Mouse (Mus musculus): Measurements from ENCODE around the gene Espn. TPM values are rescaled to one million over a fixed set of nuclear protein-coding genes. Genes with fewer than 3 reads are reported as not detected.

Espn gene
- total RNA-seq, 2 experiments from 2014 or later, result 0.13 to 0.45 TPM

GRCm38 (mm10) chr4:152077191-152077590 is 75.0 kb downstream of the Espn start:
- Histone ChIP-seq H3K4me3 (0 out of 2 replicates have a peak overlapping the region, but pooled peaks have one; percentile 39), H3K27ac (peak overlapping the region; percentile 38)
- intact Hi-C loops (cut with DNase I), result no loop called here
- TF ChIP-seq CTCF (IDR thresholded peaks at IDR 0.05), result no peak
- peak; percentile 48 for DNase-seq

DNA sequence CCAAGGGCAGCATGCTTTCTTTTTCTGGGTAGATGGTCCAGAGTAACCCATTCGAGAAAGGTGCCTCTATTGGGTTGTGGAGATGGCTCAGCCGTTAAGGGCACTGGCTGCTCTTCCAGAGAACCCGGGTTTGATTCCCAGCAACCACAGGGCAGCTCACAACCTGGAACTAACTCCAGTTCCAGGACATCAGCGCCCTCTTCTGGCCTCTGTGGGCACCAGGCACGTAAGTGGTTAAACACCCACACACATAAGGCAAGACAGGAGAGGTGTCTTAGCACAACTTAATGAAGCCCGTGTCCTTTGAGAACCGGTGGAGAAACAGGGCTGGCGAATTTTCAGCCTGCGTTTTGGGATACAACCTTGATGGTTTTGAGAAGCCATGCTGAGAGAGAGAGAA is 77.6 kb downstream of the Espn start:
- intact Hi-C loops (cut with DNase I), result no loop called here
- no peak for DNase-seq
- no peak for TF ChIP-seq CTCF (IDR thresholded peaks at IDR 0.05)
- Histone ChIP-seq H3K4me3 (peak overlapping the region; percentile 43; the same call in 1 of the 2 replicates), H3K27ac (peak overlapping the region; percentile 16; the same call in 1 of the 2 replicates)

DNA sequence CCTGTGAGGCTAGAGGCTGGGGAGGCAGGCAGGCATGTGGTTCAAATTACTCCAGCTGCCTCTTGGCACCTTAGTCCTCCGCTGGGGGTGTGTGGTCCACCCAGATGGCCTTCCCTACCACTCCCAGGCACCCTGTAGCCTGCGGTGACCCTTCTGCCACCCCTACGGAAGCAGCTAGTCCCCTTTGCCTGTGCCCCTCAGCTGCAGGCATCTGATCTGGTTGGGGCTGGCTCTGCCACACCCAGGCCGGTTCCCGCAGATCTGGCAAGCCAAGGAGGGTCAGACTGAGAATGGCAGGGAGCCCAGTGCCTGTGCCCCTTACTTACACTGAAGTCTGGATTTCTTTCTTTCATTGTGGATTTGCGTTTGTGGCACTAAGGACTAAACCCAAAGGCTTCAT is 78.5 kb downstream of the Espn start:
- no peak for TF ChIP-seq CTCF (IDR thresholded peaks at IDR 0.05)
- intact Hi-C loops (cut with DNase I), result no loop called here
- Histone ChIP-seq H3K27ac (0 out of 2 replicates have a peak overlapping the region, but pooled peaks have one; percentile 16), H3K4me3 (peak overlapping the region; percentile 43)
- no peak for DNase-seq

DNA sequence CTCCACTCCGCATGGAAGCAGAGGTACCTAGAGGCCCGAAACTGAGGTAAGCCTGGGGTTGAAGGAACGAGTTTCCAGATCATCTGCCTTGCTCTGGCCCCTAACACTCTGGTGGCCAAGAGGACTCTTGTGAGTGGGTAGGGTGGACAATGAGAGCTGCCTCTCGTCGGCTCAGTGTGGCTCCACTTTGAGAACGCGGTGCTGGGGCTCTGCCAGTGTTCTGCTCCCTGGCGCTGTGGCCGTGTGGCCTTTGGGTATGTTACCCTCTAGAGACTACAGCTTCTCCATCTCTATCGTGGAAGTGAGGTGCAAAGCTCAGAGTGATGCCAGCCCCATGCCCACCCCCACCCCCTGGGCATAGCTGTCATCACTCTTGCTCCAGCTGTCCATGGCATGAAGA is 79.5 kb downstream of the Espn start:
- H3K4me3 ChIP-seq, result peak overlapping the region; percentile 57
- intact Hi-C loops (cut with DNase I), result no loop called here
- peak; percentile 52 for DNase-seq
- H3K27ac ChIP-seq, result peak overlapping the region; percentile 51
- no peak for TF ChIP-seq CTCF (IDR thresholded peaks at IDR 0.05)

GRCm38 (mm10) chr4:152072121-152072601 is 80.0 kb downstream of the Espn start, which contains the start of gene Plekhg5:
TSS of gene Plekhg5 (plus strand) at chr4:152072498.
- intact Hi-C loops (cut with DNase I), result no loop called here
- peak within 1 kb of the TSS; percentile 57 for H3K4me3 ChIP-seq

DNA sequence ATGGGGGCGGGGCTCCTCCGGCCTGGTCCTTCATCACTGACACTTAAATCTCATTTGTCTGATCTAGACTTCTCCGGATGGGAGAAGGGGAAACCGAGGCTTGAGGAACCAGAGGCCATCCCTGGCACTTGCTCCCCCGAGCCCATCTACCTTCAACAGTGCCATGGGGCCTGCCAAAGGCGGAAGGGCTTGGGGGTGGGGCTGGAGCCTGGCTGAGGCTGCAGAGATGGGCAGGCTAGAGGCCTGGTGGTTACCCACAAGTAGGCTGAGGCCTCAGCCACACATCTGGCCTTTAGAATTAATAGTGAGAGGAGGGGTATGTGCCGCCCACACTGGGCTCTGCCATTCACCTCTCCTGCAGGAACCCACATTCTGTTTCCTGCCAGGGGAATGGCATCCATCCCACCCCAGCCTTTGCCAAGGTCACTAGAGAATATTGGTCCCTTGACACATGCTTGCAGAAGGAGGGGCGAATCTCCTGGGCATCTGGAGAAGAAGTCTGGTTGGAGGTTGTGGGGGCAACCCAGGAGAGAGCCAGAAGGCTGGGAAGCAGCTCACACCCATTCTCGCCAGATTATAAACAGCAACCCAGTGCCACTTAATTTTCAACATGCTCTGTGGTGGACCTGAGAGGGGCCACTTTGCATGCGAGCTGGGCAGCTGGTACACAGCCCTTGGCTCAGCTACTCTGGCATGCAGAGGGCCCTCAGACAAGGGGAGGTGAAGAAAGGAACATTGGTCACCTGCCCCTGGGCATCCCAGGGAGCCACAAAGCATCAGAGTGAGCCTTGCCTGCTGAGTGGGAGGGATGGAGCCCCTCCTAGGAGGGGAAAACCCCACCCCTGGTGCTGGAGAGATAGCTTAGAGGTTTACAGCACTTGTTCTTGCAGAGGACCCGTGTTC is 81.4 kb downstream of the Espn start:
- no peak for DNase-seq
- Histone ChIP-seq H3K4me3 (no peak overlapping the region), H3K27ac (peak overlapping the region; percentile 16; the same call in 1 of the 2 replicates)
- intact Hi-C loops (cut with DNase I), result no loop called here
- TF ChIP-seq CTCF (IDR thresholded peaks at IDR 0.05), result no peak

More at GRCm38 (mm10) chr4:152072121-152072601, 80.0 kb downstream of the Espn start, which contains the start of gene Plekhg5:
- peak; percentile 79 for DNase-seq
- no peak for TF ChIP-seq CTCF (IDR thresholded peaks at IDR 0.05)
- H3K27ac ChIP-seq, result peak within 1 kb of the TSS; percentile 51

Other genes starting within 250 kb of the Espn start
- gene Dnajc11, start 218.7 kb downstream of the Espn start, total RNA-seq (2021), result 10 to 100 TPM; 52.8 to 70.8 TPM
- gene Thap3, start 163.4 kb downstream of the Espn start, total RNA-seq (2021), result 10 to 100 TPM; 31.1 to 32.5 TPM
- gene Phf13, start 156.1 kb downstream of the Espn start, total RNA-seq (2021), result 1 to 10 TPM; 4.5 to 4.6 TPM
- 100 to 1,000 TPM in 1 of 2 experiments, 10 to 100 TPM in 1; 92.5 to 125 TPM for gene Klhl21, start 143.6 kb downstream of the Espn start, total RNA-seq (2021)
- gene Zbtb48, start 124.7 kb downstream of the Espn start, total RNA-seq (2021), result 1 to 10 TPM; 2.4 to 3.3 TPM
- gene Tas1r1, start 113.8 kb downstream of the Espn start, total RNA-seq (2021), result under 1 TPM; 0.53 to 0.59 TPM
- gene Nol9, start 113.0 kb downstream of the Espn start, total RNA-seq (2021), result 10 to 100 TPM; 10.6 to 11.7 TPM
- gene Plekhg5, start 79.9 kb downstream of the Espn start, total RNA-seq (2021), result 1 to 10 TPM; 4.9 to 6.6 TPM
- gene Tnfrsf25, start 36.4 kb downstream of the Espn start, total RNA-seq (2021), result 1 to 10 TPM in 1 of 2 experiments, under 1 TPM in 1; 0.38 to 2.0 TPM
- not detected for gene Hes2, start 6.5 kb upstream of the Espn start, total RNA-seq (2021)
- gene Acot7, start 25.8 kb upstream of the Espn start, total RNA-seq (2021), result 10 to 100 TPM; 12.7 to 22.8 TPM
- gene Gpr153, start 121.9 kb upstream of the Espn start, total RNA-seq (2021), result 1 to 10 TPM; 3.4 to 7.3 TPM
- gene Hes3, start 139.3 kb upstream of the Espn start, total RNA-seq (2021), result not detected
- 10 to 100 TPM; 18.1 to 19.3 TPM for gene Icmt, start 144.9 kb upstream of the Espn start, total RNA-seq (2021)
- not detected for gene Rnf207, start 166.6 kb upstream of the Espn start, total RNA-seq (2021)
- gene Rpl22, start 173.4 kb upstream of the Espn start, total RNA-seq (2021), result 100 to 1,000 TPM; 235 to 261 TPM
- under 1 TPM; 0.08 to 0.20 TPM for gene Chd5, start 186.3 kb upstream of the Espn start, total RNA-seq (2021)

Measured in gastrocnemius, adult 2 months (tissue).